Mouse (Mus musculus): ENCODE data around the gene Ftl1. TPM values are rescaled to one million over a fixed set of nuclear protein-coding genes. Genes with fewer than 3 reads are reported as not detected.

Ftl1 gene
- polyA plus RNA-seq, 2 experiments, result 1,503 to 4,726 TPM

- Histone ChIP-seq H3K9ac (ENCODE audit: low read depth, low read length, severe bottlenecking) (peak overlapping the region; percentile 80), H3K27ac (replicated peaks; ENCODE audit: low read depth, low read length) (peak overlapping the region; percentile 74), H3K36me3 (ENCODE audit: control insufficient read depth, insufficient read depth, low read length) (peaks cover 33% of the 10 kb centered on the region), H3K4me1 (ENCODE audit: control insufficient read depth, insufficient read depth, low read length) (peaks cover 37% of the 10 kb centered on the region), H3K27me3 (ENCODE audit: control insufficient read depth, insufficient read depth, low read length) (no peaks in the 10 kb centered on the region), H3K4me3 (replicated peaks; ENCODE audit: low read length) (peak overlapping the region; percentile 77), H3K4me2 (replicated peaks; ENCODE audit: low read depth, low read length, severe bottlenecking) (peak overlapping the region; percentile 98), H3K9me3 (ENCODE audit: control insufficient read depth, low read length) (no peaks in the 10 kb centered on the region)
- 1% methylated on average over 7 of the region's 7 CpGs for WGBS
- ATAC-seq (ENCODE audit: low FRiP score, low read depth) (no peak), DNase-seq (ENCODE audit: low spot score) (no peak)
- TF ChIP-seq POLR2A (IDR thresholded peaks at IDR 0.05; ENCODE audit: borderline replicate concordance, extremely low read depth, insufficient read depth, insufficient read length), result no peak
Observed at GRCm38 (mm10) chr7:45433835-45434202, 25.9 kb downstream of the Ftl1 start.

DNA sequence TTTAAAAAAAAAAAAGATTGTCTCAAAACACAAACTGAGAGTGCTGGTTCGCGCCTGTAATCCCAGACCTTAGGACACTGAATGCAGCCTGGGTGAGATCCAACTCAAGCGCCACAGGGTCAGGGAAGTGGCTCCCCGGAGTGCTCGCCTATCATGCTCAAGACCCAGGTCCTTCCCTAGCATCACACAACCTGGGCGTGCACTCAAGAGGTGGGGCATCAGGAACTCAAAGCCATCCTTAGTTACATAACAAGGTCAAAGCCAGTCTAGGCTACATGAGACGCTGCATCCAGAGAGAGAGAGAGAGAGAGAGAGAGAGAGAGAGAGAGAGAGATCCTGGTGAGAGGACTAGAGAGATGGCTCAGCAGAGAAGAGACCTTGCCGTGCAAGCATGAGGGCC is 33.1 kb downstream of the Ftl1 start:
- Histone ChIP-seq H3K4me1 (ENCODE audit: control insufficient read depth, insufficient read depth, low read length) (no peaks in the 10 kb centered on the region), H3K36me3 (ENCODE audit: control insufficient read depth, insufficient read depth, low read length) (peaks cover 95% of the 10 kb centered on the region), H3K4me2 (replicated peaks; ENCODE audit: low read depth, low read length, severe bottlenecking) (no peak overlapping the region), H3K27me3 (ENCODE audit: control insufficient read depth, insufficient read depth, low read length) (no peaks in the 10 kb centered on the region), H3K9ac (ENCODE audit: low read depth, low read length, severe bottlenecking) (no peak overlapping the region), H3K4me3 (replicated peaks; ENCODE audit: low read length) (no peak overlapping the region), H3K9me3 (ENCODE audit: control insufficient read depth, low read length) (no peaks in the 10 kb centered on the region), H3K27ac (replicated peaks; ENCODE audit: low read depth, low read length) (no peak overlapping the region)
- ATAC-seq (ENCODE audit: low FRiP score, low read depth), result no peak
- DNase-seq (ENCODE audit: low spot score), result no peak
- WGBS, result 91% methylated on average over 8 of the region's 8 CpGs
- no peak for TF ChIP-seq POLR2A (IDR thresholded peaks at IDR 0.05; ENCODE audit: borderline replicate concordance, extremely low read depth, insufficient read depth, insufficient read length)

DNA sequence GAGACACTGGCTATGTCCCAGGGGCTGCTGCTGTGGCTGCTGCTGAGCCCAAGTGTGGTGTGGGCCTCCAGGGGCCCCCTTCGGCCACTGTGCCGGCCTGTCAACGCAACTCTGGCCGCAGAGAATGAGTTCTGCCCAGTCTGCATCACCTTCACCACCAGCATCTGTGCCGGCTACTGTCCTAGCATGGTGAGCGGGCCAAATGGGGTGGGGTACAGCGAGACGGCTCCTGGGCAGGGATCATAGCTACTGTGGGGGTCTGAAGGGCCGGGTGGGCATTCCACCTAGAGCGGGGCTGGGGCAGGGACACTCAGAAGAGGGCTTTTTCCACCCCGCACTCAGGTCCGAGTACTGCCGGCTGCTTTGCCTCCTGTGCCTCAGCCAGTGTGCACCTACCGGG is 38.5 kb downstream of the Ftl1 start:
- peaks cover 9% of the 10 kb centered on the region for H3K27me3 ChIP-seq (ENCODE audit: control insufficient read depth, insufficient read depth, low read length)
- WGBS, result 83% methylated on average over 14 of the region's 14 CpGs
- TF ChIP-seq POLR2A (IDR thresholded peaks at IDR 0.05; ENCODE audit: borderline replicate concordance, extremely low read depth, insufficient read depth, insufficient read length), result no peak

DNA sequence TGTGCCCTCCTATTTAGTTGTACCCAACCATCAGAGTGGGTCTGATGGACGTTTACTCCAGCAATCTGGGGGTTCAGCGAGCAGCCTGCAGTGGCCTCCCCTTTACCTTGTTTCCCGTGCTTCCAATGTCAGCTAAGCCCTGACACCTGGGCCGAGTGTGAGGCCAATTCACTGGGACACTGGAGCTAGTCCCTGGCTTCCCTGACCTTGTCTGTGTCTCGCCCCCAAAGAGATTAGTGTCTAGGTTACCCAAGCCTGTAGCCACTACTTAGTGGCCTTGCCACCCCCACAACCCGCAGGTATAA is 39.1 kb downstream of the Ftl1 start, which contains the start of gene Lhb:
Lhb (plus strand) TSS at position 206 of the 305 bp plus-strand sequence.
- Histone ChIP-seq H3K4me3 (replicated peaks; ENCODE audit: low read length) (0 out of 2 replicates have a peak within 1 kb of the TSS, but pooled peaks have one; percentile 2), H3K27ac (replicated peaks; ENCODE audit: low read depth, low read length) (no peak within 1 kb of the TSS), H3K27me3 (ENCODE audit: control insufficient read depth, insufficient read depth, low read length) (peaks cover 15% of the 10 kb centered on the region), H3K9me3 (ENCODE audit: control insufficient read depth, low read length) (no peaks in the 10 kb centered on the region), H3K9ac (ENCODE audit: low read depth, low read length, severe bottlenecking) (0 out of 2 replicates have a peak within 1 kb of the TSS, but pooled peaks have one; percentile 12), H3K4me1 (ENCODE audit: control insufficient read depth, insufficient read depth, low read length) (peaks cover 10% of the 10 kb centered on the region; the same call in 1 of the 2 replicates), H3K36me3 (ENCODE audit: control insufficient read depth, insufficient read depth, low read length) (peaks cover 52% of the 10 kb centered on the region), H3K4me2 (replicated peaks; ENCODE audit: low read depth, low read length, severe bottlenecking) (peak within 1 kb of the TSS; percentile 20)
- WGBS, result 53% methylated on average over 6 of the region's 6 CpGs
- DNase-seq (ENCODE audit: low spot score) (no peak), ATAC-seq (ENCODE audit: low FRiP score, low read depth) (no peak)
- no peak for TF ChIP-seq POLR2A (IDR thresholded peaks at IDR 0.05; ENCODE audit: borderline replicate concordance, extremely low read depth, insufficient read depth, insufficient read length)

More for the DNA sequence above, 38.5 kb downstream of the Ftl1 start:
- Histone ChIP-seq H3K9ac (ENCODE audit: low read depth, low read length, severe bottlenecking) (no peak overlapping the region), H3K4me3 (replicated peaks; ENCODE audit: low read length) (no peak overlapping the region), H3K36me3 (ENCODE audit: control insufficient read depth, insufficient read depth, low read length) (peaks cover 56% of the 10 kb centered on the region), H3K4me1 (ENCODE audit: control insufficient read depth, insufficient read depth, low read length) (peaks cover 10% of the 10 kb centered on the region; the same call in 1 of the 2 replicates), H3K4me2 (replicated peaks; ENCODE audit: low read depth, low read length, severe bottlenecking) (no peak overlapping the region), H3K27ac (replicated peaks; ENCODE audit: low read depth, low read length) (no peak overlapping the region), H3K9me3 (ENCODE audit: control insufficient read depth, low read length) (no peaks in the 10 kb centered on the region)
- no peak for DNase-seq (ENCODE audit: low spot score)
- ATAC-seq (ENCODE audit: low FRiP score, low read depth), result no peak

- 0 out of 2 replicates have a peak overlapping the region, but pooled peaks have one; percentile 12 for H3K9ac ChIP-seq (ENCODE audit: low read depth, low read length, severe bottlenecking)
- H3K36me3 ChIP-seq (ENCODE audit: control insufficient read depth, insufficient read depth, low read length), result peaks cover 47% of the 10 kb centered on the region
- peaks cover 10% of the 10 kb centered on the region; the same call in 1 of the 2 replicates for H3K4me1 ChIP-seq (ENCODE audit: control insufficient read depth, insufficient read depth, low read length)
- H3K4me3 ChIP-seq (replicated peaks; ENCODE audit: low read length), result 0 out of 2 replicates have a peak overlapping the region, but pooled peaks have one; percentile 2
- ATAC-seq (ENCODE audit: low FRiP score, low read depth) (no peak), DNase-seq (ENCODE audit: low spot score) (peak; percentile 67)
- 10% methylated on average over 25 of the region's 27 CpGs for WGBS
- H3K9me3 ChIP-seq (ENCODE audit: control insufficient read depth, low read length), result no peaks in the 10 kb centered on the region
- no peak overlapping the region for H3K27ac ChIP-seq (replicated peaks; ENCODE audit: low read depth, low read length)
- peak overlapping the region; percentile 20 for H3K4me2 ChIP-seq (replicated peaks; ENCODE audit: low read depth, low read length, severe bottlenecking)
- no peak for TF ChIP-seq POLR2A (IDR thresholded peaks at IDR 0.05; ENCODE audit: borderline replicate concordance, extremely low read depth, insufficient read depth, insufficient read length)
- peaks cover 21% of the 10 kb centered on the region for H3K27me3 ChIP-seq (ENCODE audit: control insufficient read depth, insufficient read depth, low read length)
Observed at GRCm38 (mm10) chr7:45419859-45420614, 39.6 kb downstream of the Ftl1 start.
